Mouse (Mus musculus): ENCODE data around the gene Gjd2.

Gene Gjd2

GRCm38 (mm10) chr2:114013295-114013771 is at the start of gene Gjd2:
Gjd2 (minus strand) TSS chr2:114013619.
- DNase-seq (ENCODE audit: low spot score in 2 of 2), result no peak

GRCm38 (mm10) chr2:114060071-114060591 is 46.7 kb upstream of the Gjd2 start:
- DNase-seq (ENCODE audit: low spot score in 2 of 2), result no peak

- DNase-seq (ENCODE audit: low spot score in 2 of 2), result no peak
Measured at GRCm38 (mm10) chr2:114059608-114060007, 46.2 kb upstream of the Gjd2 start.

GRCm38 (mm10) chr2:114058226-114058796 is 44.9 kb upstream of the Gjd2 start:
- DNase-seq (ENCODE audit: low spot score in 2 of 2), result no peak

GRCm38 (mm10) chr2:114057303-114057853 is 44.0 kb upstream of the Gjd2 start:
- peak in 1 of 2 experiments; percentile 41 for DNase-seq (ENCODE audit: low spot score in 2 of 2)

GRCm38 (mm10) chr2:114054129-114054528 is 40.7 kb upstream of the Gjd2 start:
- DNase-seq (ENCODE audit: low spot score in 2 of 2), result no peak

GRCm38 (mm10) chr2:114052696-114053598 is 39.5 kb upstream of the Gjd2 start, which contains the start of gene Actc1:
Actc1 (minus strand) TSS chr2:114053548.
- DNase-seq (ENCODE audit: low spot score in 2 of 2), result no peak

GRCm38 (mm10) chr2:114051871-114052241 is 38.4 kb upstream of the Gjd2 start:
- DNase-seq (ENCODE audit: low spot score in 2 of 2), result no peak

- DNase-seq (ENCODE audit: low spot score in 2 of 2), result no peak
Measured at GRCm38 (mm10) chr2:114051111-114051870, 37.9 kb upstream of the Gjd2 start.

- DNase-seq (ENCODE audit: low spot score in 2 of 2), result no peak
Measured at GRCm38 (mm10) chr2:114050150-114050549, 36.7 kb upstream of the Gjd2 start.

- DNase-seq (ENCODE audit: low spot score in 2 of 2), result no peak
Measured at GRCm38 (mm10) chr2:114049372-114049771, 36.0 kb upstream of the Gjd2 start.

- no peak for DNase-seq (ENCODE audit: low spot score in 2 of 2)
Measured at GRCm38 (mm10) chr2:114047960-114048611, 34.7 kb upstream of the Gjd2 start.

- no peak for DNase-seq (ENCODE audit: low spot score in 2 of 2)
Measured at GRCm38 (mm10) chr2:114046151-114046664, 32.8 kb upstream of the Gjd2 start.

GRCm38 (mm10) chr2:114037926-114038325 is 24.5 kb upstream of the Gjd2 start:
- no peak for DNase-seq (ENCODE audit: low spot score in 2 of 2)

- DNase-seq (ENCODE audit: low spot score in 2 of 2), result no peak
Measured at GRCm38 (mm10) chr2:114032259-114032658, 18.8 kb upstream of the Gjd2 start.

GRCm38 (mm10) chr2:114023383-114023782 is 10.0 kb upstream of the Gjd2 start:
- no peak for DNase-seq (ENCODE audit: low spot score in 2 of 2)

GRCm38 (mm10) chr2:114020210-114020563 is 6.8 kb upstream of the Gjd2 start:
- no peak for DNase-seq (ENCODE audit: low spot score in 2 of 2)

GRCm38 (mm10) chr2:114019474-114020209 is 6.2 kb upstream of the Gjd2 start:
- DNase-seq (ENCODE audit: low spot score in 2 of 2), result no peak

- DNase-seq (ENCODE audit: low spot score in 2 of 2), result no peak
Measured at GRCm38 (mm10) chr2:114018136-114018535, 4.7 kb upstream of the Gjd2 start.

- DNase-seq (ENCODE audit: low spot score in 2 of 2), result no peak
Measured at GRCm38 (mm10) chr2:114014839-114015238, 1.4 kb upstream of the Gjd2 start.
